Mouse (Mus musculus) midbrain, embryonic 13.5 days (tissue): ENCODE data around the gene Cacna1e. TPM values are rescaled to one million over a fixed set of nuclear protein-coding genes. Genes with fewer than 3 reads are reported as not detected.

Source experiments
- ATAC-seq: fragments of 200-750 bp; cut with Nextera tagmentation; 2 replicates; pipeline ENCODE4 v1.8.0; 2017; ENCODE audit warnings: mild to moderate bottlenecking, moderate TSS enrichment, moderate library complexity
- H3K27ac ChIP-seq: fragments of 300-500 bp; sonication (generic); 2 replicates; pipeline ENCODE4 v1.5.1; 2015; ENCODE audit warnings: inconsistent platforms, mild to moderate bottlenecking, moderate library complexity
- H3K27me3 ChIP-seq: fragments of 300-500 bp; sonication (generic); 2 replicates; pipeline ENCODE4 v1.6.1; 2015; ENCODE audit warnings: mild to moderate bottlenecking, inconsistent platforms
- H3K36me3 ChIP-seq: fragments of 300-500 bp; sonication (generic); 2 replicates; pipeline ENCODE4 v1.6.1; 2015; ENCODE audit warnings: mild to moderate bottlenecking, inconsistent platforms
- H3K4me1 ChIP-seq: fragments of 300-500 bp; sonication (generic); replicated peaks from 2 replicates; pipeline ENCODE4 v1.6.1; 2015; ENCODE audit warnings: inconsistent platforms
- H3K4me2 ChIP-seq: fragments of 300-500 bp; sonication (generic); replicated peaks from 2 replicates; pipeline ENCODE4 v1.6.1; 2015; ENCODE audit warnings: moderate library complexity, mild to moderate bottlenecking, inconsistent platforms
- H3K4me3 ChIP-seq: fragments of 300-500 bp; sonication (generic); replicated peaks from 2 replicates; pipeline ENCODE4 v1.5.1; 2015; ENCODE audit warnings: mild to moderate bottlenecking, inconsistent platforms
- H3K9ac ChIP-seq: fragments of 300-500 bp; sonication (generic); replicated peaks from 2 replicates; pipeline ENCODE4 v1.6.1; 2015; ENCODE audit warnings: mild to moderate bottlenecking, inconsistent platforms
- H3K9me3 ChIP-seq: fragments of 300-500 bp; sonication (generic); 2 replicates; pipeline ENCODE4 v1.6.1; 2016; ENCODE audit warnings: mild to moderate bottlenecking, inconsistent platforms
- whole genome bisulfite sequencing: fragments of 180-500 bp; shearing (Covaris S2); methylation state at CpG from one replicate; pipeline ENCODE4 v1.1.7; 2015; 5-methylcytosine and 5-hydroxymethylcytosine counted together
- polyA plus RNA-seq: library from polyadenylated mRNA; unstranded; fragments of >200 nt; fragmentation: Nextera tagmentation; extraction: Ambion mirVana; gene quantifications from 2 replicates; pipeline ENCODE4 v1.2.1, GENCODE M21; 2015

The Cacna1e gene
- polyA plus RNA-seq, 1 experiment from 2014 or later = 8.0 TPM

- Histone ChIP-seq H3K4me2 (no peak overlapping the region), H3K4me1 (0 out of 2 replicates have a peak, but pooled peaks cover 4% of the 10 kb centered on the region), H3K4me3 (no peak overlapping the region), H3K27ac (no peak overlapping the region), H3K9ac (no peak overlapping the region), H3K36me3 (no peaks in the 10 kb centered on the region), H3K9me3 (no peaks in the 10 kb centered on the region), H3K27me3 (no peaks in the 10 kb centered on the region)
- no peak for ATAC-seq
- 95% methylated on average over 1 of the region's 1 CpGs for WGBS
Measured at GRCm38 (mm10) chr1:154865981-154866380, 18.3 kb downstream of the Cacna1e start.

- Histone ChIP-seq H3K9ac (no peak overlapping the region), H3K27me3 (no peaks in the 10 kb centered on the region), H3K27ac (no peak overlapping the region), H3K4me2 (no peak overlapping the region), H3K4me1 (no peaks in the 10 kb centered on the region), H3K9me3 (no peaks in the 10 kb centered on the region), H3K36me3 (no peaks in the 10 kb centered on the region), H3K4me3 (no peak overlapping the region)
- ATAC-seq = no peak
- 79% methylated on average over 9 of the region's 9 CpGs for WGBS
Measured at GRCm38 (mm10) chr1:154861416-154861815, 22.9 kb downstream of the Cacna1e start.

GRCm38 (mm10) chr1:154854564-154854963 is 29.7 kb downstream of the Cacna1e start:
- Histone ChIP-seq H3K36me3 (no peaks in the 10 kb centered on the region), H3K4me2 (no peak overlapping the region), H3K27me3 (no peaks in the 10 kb centered on the region), H3K27ac (no peak overlapping the region), H3K4me3 (no peak overlapping the region), H3K4me1 (peaks cover 11% of the 10 kb centered on the region), H3K9ac (no peak overlapping the region), H3K9me3 (no peaks in the 10 kb centered on the region)
- WGBS = 82% methylated on average over 3 of the region's 3 CpGs
- ATAC-seq = no peak

- Histone ChIP-seq H3K9ac (no peak overlapping the region), H3K27me3 (no peaks in the 10 kb centered on the region), H3K4me2 (no peak overlapping the region), H3K27ac (no peak overlapping the region), H3K4me3 (no peak overlapping the region), H3K4me1 (peaks cover 14% of the 10 kb centered on the region), H3K9me3 (no peaks in the 10 kb centered on the region), H3K36me3 (no peaks in the 10 kb centered on the region)
- 73% methylated on average over 6 of the region's 6 CpGs for WGBS
- ATAC-seq = no peak
Measured at GRCm38 (mm10) chr1:154850515-154851287, 33.6 kb downstream of the Cacna1e start.

GRCm38 (mm10) chr1:154848683-154849579 is 35.4 kb downstream of the Cacna1e start:
- WGBS = 82% methylated on average over 6 of the region's 6 CpGs
- Histone ChIP-seq H3K4me3 (no peak overlapping the region), H3K27me3 (no peaks in the 10 kb centered on the region), H3K36me3 (no peaks in the 10 kb centered on the region), H3K9me3 (no peaks in the 10 kb centered on the region), H3K9ac (no peak overlapping the region), H3K27ac (no peak overlapping the region), H3K4me2 (no peak overlapping the region), H3K4me1 (peaks cover 17% of the 10 kb centered on the region)
- no peak for ATAC-seq

- Histone ChIP-seq H3K4me3 (no peak overlapping the region), H3K27ac (no peak overlapping the region), H3K4me2 (no peak overlapping the region), H3K9me3 (no peaks in the 10 kb centered on the region), H3K27me3 (no peaks in the 10 kb centered on the region), H3K9ac (no peak overlapping the region), H3K36me3 (no peaks in the 10 kb centered on the region), H3K4me1 (peaks cover 27% of the 10 kb centered on the region)
- 88% methylated on average over 2 of the region's 2 CpGs for WGBS
- no peak for ATAC-seq
Measured at GRCm38 (mm10) chr1:154846900-154847299, 37.4 kb downstream of the Cacna1e start.

- ATAC-seq = no peak
- H3K4me1 ChIP-seq = peaks cover 13% of the 10 kb centered on the region
- WGBS = 75% methylated on average over 2 of the region's 2 CpGs
- no peaks in the 10 kb centered on the region for H3K36me3 ChIP-seq
- H3K4me3 ChIP-seq = no peak overlapping the region
- no peak overlapping the region for H3K4me2 ChIP-seq
- no peak overlapping the region for H3K27ac ChIP-seq
- no peak overlapping the region for H3K9ac ChIP-seq
- no peaks in the 10 kb centered on the region for H3K9me3 ChIP-seq
- H3K27me3 ChIP-seq = no peaks in the 10 kb centered on the region
Measured at GRCm38 (mm10) chr1:154843427-154843826, 40.9 kb downstream of the Cacna1e start.

GRCm38 (mm10) chr1:154842336-154842735 is 42.0 kb downstream of the Cacna1e start:
- Histone ChIP-seq H3K27ac (no peak overlapping the region), H3K4me3 (no peak overlapping the region), H3K36me3 (no peaks in the 10 kb centered on the region), H3K4me2 (no peak overlapping the region), H3K27me3 (no peaks in the 10 kb centered on the region), H3K9ac (no peak overlapping the region), H3K4me1 (peaks cover 13% of the 10 kb centered on the region), H3K9me3 (no peaks in the 10 kb centered on the region)
- WGBS = 88% methylated on average over 5 of the region's 5 CpGs
- ATAC-seq = no peak

- WGBS = 84% methylated on average over 6 of the region's 6 CpGs
- no peak for ATAC-seq
- H3K4me2 ChIP-seq = no peak overlapping the region
- H3K9ac ChIP-seq = no peak overlapping the region
- H3K27me3 ChIP-seq = no peaks in the 10 kb centered on the region
- H3K4me3 ChIP-seq = no peak overlapping the region
- no peak overlapping the region for H3K27ac ChIP-seq
- H3K4me1 ChIP-seq = peaks cover 13% of the 10 kb centered on the region
- no peaks in the 10 kb centered on the region for H3K36me3 ChIP-seq
- no peaks in the 10 kb centered on the region for H3K9me3 ChIP-seq
Measured at GRCm38 (mm10) chr1:154841057-154841630, 43.2 kb downstream of the Cacna1e start.

GRCm38 (mm10) chr1:154839272-154839671 is 45.0 kb downstream of the Cacna1e start:
- Histone ChIP-seq H3K9me3 (no peaks in the 10 kb centered on the region), H3K4me1 (peaks cover 13% of the 10 kb centered on the region), H3K4me2 (no peak overlapping the region), H3K36me3 (no peaks in the 10 kb centered on the region), H3K9ac (no peak overlapping the region), H3K27ac (no peak overlapping the region), H3K4me3 (no peak overlapping the region), H3K27me3 (no peaks in the 10 kb centered on the region)
- WGBS = 93% methylated on average over 4 of the region's 4 CpGs
- ATAC-seq = no peak

- H3K9ac ChIP-seq = no peak overlapping the region
- ATAC-seq = no peak
- H3K27ac ChIP-seq = no peak overlapping the region
- H3K4me1 ChIP-seq = peaks cover 7% of the 10 kb centered on the region; the same call in 1 of the 2 replicates
- 93% methylated on average over 5 of the region's 5 CpGs for whole genome bisulfite sequencing
- no peaks in the 10 kb centered on the region for H3K36me3 ChIP-seq
- no peaks in the 10 kb centered on the region for H3K9me3 ChIP-seq
- H3K27me3 ChIP-seq = no peaks in the 10 kb centered on the region
- no peak overlapping the region for H3K4me2 ChIP-seq
- no peak overlapping the region for H3K4me3 ChIP-seq
Measured at GRCm38 (mm10) chr1:154836473-154836872, 47.8 kb downstream of the Cacna1e start.

- 70% methylated on average over 9 of the region's 9 CpGs for WGBS
- Histone ChIP-seq H3K36me3 (no peaks in the 10 kb centered on the region), H3K4me1 (peaks cover 9% of the 10 kb centered on the region; the same call in 1 of the 2 replicates), H3K4me2 (no peak overlapping the region), H3K27me3 (no peaks in the 10 kb centered on the region), H3K9me3 (no peaks in the 10 kb centered on the region), H3K4me3 (no peak overlapping the region), H3K9ac (no peak overlapping the region), H3K27ac (no peak overlapping the region)
- no peak for ATAC-seq
Measured at GRCm38 (mm10) chr1:154832168-154832539, 52.1 kb downstream of the Cacna1e start.
